Mouse (Mus musculus): Measurements from ENCODE around the gene Lrsam1. TPM values are rescaled to one million over a fixed set of nuclear protein-coding genes. Genes with fewer than 3 reads are reported as not detected.

Gene Lrsam1
- polyA plus RNA-seq, 2 experiments = 9.4 to 18.0 TPM

GRCm38 (mm10) chr2:32968024-32968614 lies 6.7 kb upstream of the Lrsam1 start:
- peaks cover 23% of the 10 kb centered on the region for H3K36me3 ChIP-seq (ENCODE audit: control insufficient read depth, insufficient read depth, low read length)
- no peak for TF ChIP-seq POLR2A (IDR thresholded peaks at IDR 0.05; ENCODE audit: borderline replicate concordance, extremely low read depth, insufficient read depth, insufficient read length)
- no peak overlapping the region for H3K27ac ChIP-seq (replicated peaks; ENCODE audit: low read depth, low read length)
- no peaks in the 10 kb centered on the region for H3K9me3 ChIP-seq (ENCODE audit: control insufficient read depth, low read length)
- no peaks in the 10 kb centered on the region for H3K27me3 ChIP-seq (ENCODE audit: control insufficient read depth, insufficient read depth, low read length)
- H3K9ac ChIP-seq (ENCODE audit: low read depth, low read length, severe bottlenecking) = peak overlapping the region; percentile 78; the same call in 1 of the 2 replicates
- peaks cover 25% of the 10 kb centered on the region for H3K4me1 ChIP-seq (ENCODE audit: control insufficient read depth, insufficient read depth, low read length)
- H3K4me2 ChIP-seq (replicated peaks; ENCODE audit: low read depth, low read length, severe bottlenecking) = peak overlapping the region; percentile 90
- WGBS = 86% methylated on average over 9 of the region's 9 CpGs
- no peak for ATAC-seq (ENCODE audit: low FRiP score, low read depth)
- DNase-seq (ENCODE audit: low spot score) = no peak
- H3K4me3 ChIP-seq (replicated peaks; ENCODE audit: low read length) = peak overlapping the region; percentile 68; the same call in 1 of the 2 replicates

- peaks cover 29% of the 10 kb centered on the region for H3K4me1 ChIP-seq (ENCODE audit: control insufficient read depth, insufficient read depth, low read length)
- WGBS = 1% methylated on average over 55 of the region's 55 CpGs
- peak; percentile 86 for ATAC-seq (ENCODE audit: low FRiP score, low read depth)
- TF ChIP-seq POLR2A (IDR thresholded peaks at IDR 0.05; ENCODE audit: borderline replicate concordance, extremely low read depth, insufficient read depth, insufficient read length) = peak; percentile 52; the same call in 1 of the 2 replicates
- peak; percentile 83 for DNase-seq (ENCODE audit: low spot score)
- H3K27ac ChIP-seq (replicated peaks; ENCODE audit: low read depth, low read length) = peak overlapping the region; percentile 96
- peak overlapping the region; percentile 78 for H3K9ac ChIP-seq (ENCODE audit: low read depth, low read length, severe bottlenecking)
- peak overlapping the region; percentile 68 for H3K4me3 ChIP-seq (replicated peaks; ENCODE audit: low read length)
- H3K4me2 ChIP-seq (replicated peaks; ENCODE audit: low read depth, low read length, severe bottlenecking) = peak overlapping the region; percentile 90
- H3K9me3 ChIP-seq (ENCODE audit: control insufficient read depth, low read length) = no peaks in the 10 kb centered on the region
- peaks cover 28% of the 10 kb centered on the region for H3K36me3 ChIP-seq (ENCODE audit: control insufficient read depth, insufficient read depth, low read length)
- H3K27me3 ChIP-seq (ENCODE audit: control insufficient read depth, insufficient read depth, low read length) = no peaks in the 10 kb centered on the region
These were observed 5.5 kb upstream of the Lrsam1 start for GRCm38 (mm10) chr2:32966689-32967631.

- TF ChIP-seq POLR2A (IDR thresholded peaks at IDR 0.05; ENCODE audit: borderline replicate concordance, extremely low read depth, insufficient read depth, insufficient read length) = no peak
- 8% methylated on average over 13 of the region's 13 CpGs for WGBS
- DNase-seq (ENCODE audit: low spot score) (no peak), ATAC-seq (ENCODE audit: low FRiP score, low read depth) (no peak)
- H3K36me3 ChIP-seq (ENCODE audit: control insufficient read depth, insufficient read depth, low read length) = peaks cover 28% of the 10 kb centered on the region
- no peaks in the 10 kb centered on the region for H3K9me3 ChIP-seq (ENCODE audit: control insufficient read depth, low read length)
- H3K4me1 ChIP-seq (ENCODE audit: control insufficient read depth, insufficient read depth, low read length) = peaks cover 29% of the 10 kb centered on the region
- no peaks in the 10 kb centered on the region for H3K27me3 ChIP-seq (ENCODE audit: control insufficient read depth, insufficient read depth, low read length)
- H3K9ac ChIP-seq (ENCODE audit: low read depth, low read length, severe bottlenecking) = peak overlapping the region; percentile 78
- H3K4me2 ChIP-seq (replicated peaks; ENCODE audit: low read depth, low read length, severe bottlenecking) = peak overlapping the region; percentile 90
- peak overlapping the region; percentile 68 for H3K4me3 ChIP-seq (replicated peaks; ENCODE audit: low read length)
- peak overlapping the region; percentile 96 for H3K27ac ChIP-seq (replicated peaks; ENCODE audit: low read depth, low read length)
These were observed 4.8 kb upstream of the Lrsam1 start for GRCm38 (mm10) chr2:32966184-32966688.

GRCm38 (mm10) chr2:32965511-32966183 lies 4.2 kb upstream of the Lrsam1 start:
- H3K9me3 ChIP-seq (ENCODE audit: control insufficient read depth, low read length) = no peaks in the 10 kb centered on the region
- ATAC-seq (ENCODE audit: low FRiP score, low read depth) (no peak), DNase-seq (ENCODE audit: low spot score) (no peak)
- peaks cover 32% of the 10 kb centered on the region for H3K4me1 ChIP-seq (ENCODE audit: control insufficient read depth, insufficient read depth, low read length)
- TF ChIP-seq POLR2A (IDR thresholded peaks at IDR 0.05; ENCODE audit: borderline replicate concordance, extremely low read depth, insufficient read depth, insufficient read length) = no peak
- no peaks in the 10 kb centered on the region for H3K27me3 ChIP-seq (ENCODE audit: control insufficient read depth, insufficient read depth, low read length)
- H3K4me3 ChIP-seq (replicated peaks; ENCODE audit: low read length) = peak overlapping the region; percentile 68; the same call in 1 of the 2 replicates
- H3K36me3 ChIP-seq (ENCODE audit: control insufficient read depth, insufficient read depth, low read length) = peaks cover 28% of the 10 kb centered on the region
- H3K27ac ChIP-seq (replicated peaks; ENCODE audit: low read depth, low read length) = no peak overlapping the region
- no peak overlapping the region for H3K9ac ChIP-seq (ENCODE audit: low read depth, low read length, severe bottlenecking)
- WGBS = 13% methylated on average over 7 of the region's 7 CpGs
- H3K4me2 ChIP-seq (replicated peaks; ENCODE audit: low read depth, low read length, severe bottlenecking) = peak overlapping the region; percentile 90; the same call in 1 of the 2 replicates

All from limb, embryonic 14.5 days (tissue).